Mouse (Mus musculus) cerebellum, adult 2 months (tissue): ENCODE measurements around the gene Ehmt2. TPM values are rescaled to one million over a fixed set of nuclear protein-coding genes. Genes with fewer than 3 reads are reported as not detected.
"Not testable (repeated sequence)": the region's sequence is repeated elsewhere in the genome, so short reads cannot be mapped to it uniquely, and the experiment has no call there.

ENCODE experiments used
- DNase-seq, 2 experiments: peaks; one replicate each; pipeline ENCODE4 v3.0.0; 2021
- H3K27ac ChIP-seq: fragments of 200-500 bp; 2 replicates; pipeline ENCODE4 v1.5.1; 2012; ENCODE audit warnings: low read length, control low read depth, inconsistent platforms; ENCODE audit not compliant: insufficient read depth
- H3K27me3 ChIP-seq: fragments of 200-500 bp; 2 replicates; pipeline ENCODE4 v1.6.1; 2012; ENCODE audit warnings: inconsistent platforms, mild to moderate bottlenecking, low read length, moderate library complexity; ENCODE audit not compliant: control insufficient read depth, insufficient read depth
- H3K4me1 ChIP-seq: fragments of 200-500 bp; 2 replicates; pipeline ENCODE4 v1.6.1; 2011; ENCODE audit warnings: low read length; ENCODE audit not compliant: control insufficient read depth, insufficient read depth
- H3K4me3 ChIP-seq: fragments of 200-500 bp; replicated peaks from 2 replicates; pipeline ENCODE3; 2011; ENCODE audit warnings: mild to moderate bottlenecking, low read depth, low read length, control low read depth; ENCODE audit not compliant: insufficient read depth
- CTCF ChIP-seq: fragments of 200-500 bp; IDR thresholded peaks from 2 replicates; pipeline ENCODE4 v1.5.1; 2011; ENCODE audit warnings: low read depth, mild to moderate bottlenecking, control low read depth, low read length, moderate library complexity, borderline replicate concordance; ENCODE audit not compliant: insufficient read depth
- POLR2A ChIP-seq: fragments of 200-500 bp; IDR thresholded peaks from 2 replicates; pipeline ENCODE4 v1.6.1; 2011; ENCODE audit warnings: low read length, control low read depth, borderline replicate concordance; ENCODE audit not compliant: insufficient read depth
- WGBS: fragments of 180-500 bp; shearing (Covaris S2); methylation state at CpG from one replicate; pipeline ENCODE4 v1.1.7; 2018; 5-methylcytosine and 5-hydroxymethylcytosine counted together
- polyA plus RNA-seq: library from polyadenylated mRNA; depleted of rRNA; stranded (reverse); fragments of >200 nt; gene quantifications from 2 replicates; pipeline ENCODE4 v1.2.3, GENCODE M21; 2012

Ehmt2 gene
- polyA plus RNA-seq, 1 experiment = 174 TPM

GRCm38 (mm10) chr17:34944362-34944761 is 46.1 kb downstream of the Ehmt2 start:
- Histone ChIP-seq H3K4me3 (no peak overlapping the region), H3K27me3 (no peaks in the 10 kb centered on the region), H3K4me1 (no peaks in the 10 kb centered on the region), H3K27ac (no peak overlapping the region)
- no peak for DNase-seq
- no peak for TF ChIP-seq POLR2A
- TF ChIP-seq CTCF = no peak

GRCm38 (mm10) chr17:34946486-34947140 is 48.3 kb downstream of the Ehmt2 start:
- Histone ChIP-seq H3K4me1 (no peaks in the 10 kb centered on the region; the same call in none of the 2 replicates), H3K4me3 (no peak overlapping the region), H3K27ac (no peak overlapping the region), H3K27me3 (no peaks in the 10 kb centered on the region)
- WGBS = 87% methylated on average over 5 of the region's 5 CpGs
- DNase-seq = no peak
- TF ChIP-seq CTCF (no peak), POLR2A (no peak)

- H3K27ac ChIP-seq = no peak overlapping the region
- TF ChIP-seq CTCF (peak; percentile 36; the same call in 1 of the 2 replicates), POLR2A (no peak)
- no peak overlapping the region for H3K4me3 ChIP-seq
- no peaks in the 10 kb centered on the region for H3K27me3 ChIP-seq
- H3K4me1 ChIP-seq = no peaks in the 10 kb centered on the region; the same call in none of the 2 replicates
- DNase-seq = no peak
- WGBS = 23% methylated on average over 8 of the region's 8 CpGs
These were observed 49.3 kb downstream of the Ehmt2 start for GRCm38 (mm10) chr17:34947606-34948005.

GRCm38 (mm10) chr17:34948721-34949552 is 50.7 kb downstream of the Ehmt2 start:
- H3K4me1 ChIP-seq, DNase-seq, H3K27ac ChIP-seq, H3K4me3 ChIP-seq, H3K27me3 ChIP-seq: not testable (repeated sequence)
- WGBS = 57% methylated on average over 9 of the region's 9 CpGs

GRCm38 (mm10) chr17:34949553-34949969 is 51.3 kb downstream of the Ehmt2 start:
- DNase-seq = no peak
- no peak overlapping the region for H3K4me3 ChIP-seq
- TF ChIP-seq CTCF (no peak), POLR2A (no peak)
- no peaks in the 10 kb centered on the region; the same call in none of the 2 replicates for H3K4me1 ChIP-seq
- WGBS = 47% methylated on average over 4 of the region's 4 CpGs
- H3K27ac ChIP-seq = no peak overlapping the region
- no peaks in the 10 kb centered on the region for H3K27me3 ChIP-seq

- WGBS = 34% methylated on average over 10 of the region's 10 CpGs
These were observed 52.5 kb downstream of the Ehmt2 start for GRCm38 (mm10) chr17:34950514-34951455.

GRCm38 (mm10) chr17:34951636-34952377 is 53.5 kb downstream of the Ehmt2 start:
- Histone ChIP-seq H3K27me3 (no peaks in the 10 kb centered on the region), H3K4me3 (peak overlapping the region; percentile 98), H3K27ac (peak overlapping the region; percentile 64), H3K4me1 (no peaks in the 10 kb centered on the region; the same call in none of the 2 replicates)
- WGBS = under 1% methylated on average over 29 of the region's 29 CpGs
- peak in 1 of 2 experiments; percentile 60 for DNase-seq
- TF ChIP-seq CTCF (no peak), POLR2A (no peak)

More at GRCm38 (mm10) chr17:34950514-34951455, 52.5 kb downstream of the Ehmt2 start:
- peak overlapping the region; percentile 98 for H3K4me3 ChIP-seq
- no peak overlapping the region for H3K27ac ChIP-seq
- no peaks in the 10 kb centered on the region for H3K27me3 ChIP-seq
- no peak for DNase-seq
- H3K4me1 ChIP-seq = no peaks in the 10 kb centered on the region; the same call in none of the 2 replicates
- TF ChIP-seq POLR2A (no peak), CTCF (no peak)
